Mouse (Mus musculus) liver, adult 2 months (tissue): ENCODE measurements around the gene Ankle2.

Source experiments
- CTCF ChIP-seq: fragments of 200-500 bp; IDR thresholded peaks from 2 replicates; pipeline ENCODE4 v1.5.1; 2011; ENCODE audit warnings: low read depth, low read length, control low read depth
- POLR2A ChIP-seq: fragments of 200-500 bp; IDR thresholded peaks from 2 replicates; pipeline ENCODE4 v1.6.1; 2011; ENCODE audit warnings: low read length, control low read depth; ENCODE audit not compliant: insufficient read depth; ENCODE audit errors: extremely low read depth

- peak; percentile 55 for TF ChIP-seq CTCF
- TF ChIP-seq POLR2A, result no peak
Measured at GRCm38 (mm10) chr5:110284536-110284935, 53.7 kb downstream of the Ankle2 start.
